Mouse (Mus musculus): ENCODE data around the gene Pam.

Gene Pam

GRCm38 (mm10) chr1:98079640-98080039, 15.8 kb downstream of the Pam start:
- DNase-seq (ENCODE audit: low spot score) = no peak

- DNase-seq (ENCODE audit: low spot score) = no peak
These were observed 16.7 kb downstream of the Pam start for GRCm38 (mm10) chr1:98078735-98079134.

DNA sequence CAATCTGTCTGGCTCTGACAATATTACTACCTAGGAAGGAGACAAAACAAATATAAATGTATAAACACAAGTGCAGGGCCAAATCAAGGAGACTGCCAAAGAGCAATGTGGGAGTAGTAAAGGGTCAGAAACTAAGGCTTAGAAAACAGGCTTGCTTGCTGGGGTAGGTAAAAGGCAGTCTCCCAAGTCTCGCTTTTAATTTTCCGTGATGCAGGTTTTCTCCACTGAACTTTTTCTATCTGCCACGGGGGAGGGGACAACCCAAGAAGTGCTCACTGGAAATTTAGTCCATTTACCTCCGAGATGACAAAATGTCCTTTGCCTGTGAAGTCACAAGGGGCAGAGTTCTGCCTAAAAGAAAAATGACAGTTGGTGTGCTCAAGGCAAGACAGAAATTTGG, 21.6 kb downstream of the Pam start:
- no peak for DNase-seq (ENCODE audit: low spot score)

DNA sequence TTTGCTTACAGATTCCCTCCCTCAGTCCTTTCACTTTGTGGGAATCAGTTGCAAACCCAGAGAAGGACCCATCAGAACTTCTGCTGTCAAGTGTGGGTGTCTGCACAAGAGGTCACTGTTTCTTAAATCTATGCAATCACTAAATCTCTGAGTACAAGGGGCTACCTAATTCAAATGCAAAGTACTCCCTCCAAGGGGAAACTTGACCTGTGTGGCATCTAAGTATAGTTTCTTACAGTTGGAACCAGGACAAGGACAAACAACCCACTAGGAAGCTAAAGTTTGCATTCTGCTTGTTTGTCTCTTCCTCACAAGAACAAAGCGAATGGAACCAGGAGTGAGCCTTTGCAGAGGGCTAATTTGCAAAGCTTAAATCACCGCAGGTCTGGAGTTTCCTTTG, 22.3 kb downstream of the Pam start:
- no peak for DNase-seq (ENCODE audit: low spot score)

GRCm38 (mm10) chr1:98072045-98072444, 23.4 kb downstream of the Pam start:
- peak; percentile 71 for DNase-seq (ENCODE audit: low spot score)

- no peak for DNase-seq (ENCODE audit: low spot score)
These were observed 24.0 kb downstream of the Pam start for GRCm38 (mm10) chr1:98071436-98071835.

DNA sequence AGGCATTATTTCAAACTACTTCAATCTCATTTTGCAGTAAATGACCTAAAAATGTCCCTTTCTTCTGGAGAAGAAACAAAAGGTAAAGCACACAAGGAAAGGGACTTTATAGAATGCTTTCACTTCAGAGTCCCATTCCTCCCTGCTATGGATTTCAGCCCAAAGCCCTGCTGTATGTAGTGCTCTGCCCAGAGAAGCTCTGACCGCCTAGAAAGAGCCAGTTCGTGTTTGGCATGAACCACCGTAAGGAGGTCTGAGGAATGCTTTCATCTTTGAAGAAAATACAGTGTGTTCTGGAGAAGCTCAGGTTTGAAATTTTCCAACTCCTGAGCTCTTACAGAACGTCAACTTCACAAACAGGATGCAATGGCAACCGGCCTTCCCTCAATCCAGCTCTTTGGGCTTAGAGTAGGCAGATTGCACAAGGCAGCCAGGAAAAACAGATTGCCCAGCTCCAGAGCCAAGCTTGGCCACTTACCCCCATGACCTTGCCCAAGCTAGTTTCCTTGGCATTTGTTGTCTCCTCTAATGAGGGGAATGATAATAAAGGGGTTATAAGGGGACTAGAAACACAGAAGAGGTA, 24.6 kb downstream of the Pam start:
- DNase-seq (ENCODE audit: low spot score) = no peak

- DNase-seq (ENCODE audit: low spot score) = no peak
These were observed 27.3 kb downstream of the Pam start for GRCm38 (mm10) chr1:98068177-98068576.

GRCm38 (mm10) chr1:98062074-98062473, 33.4 kb downstream of the Pam start:
- no peak for DNase-seq (ENCODE audit: low spot score)

DNA sequence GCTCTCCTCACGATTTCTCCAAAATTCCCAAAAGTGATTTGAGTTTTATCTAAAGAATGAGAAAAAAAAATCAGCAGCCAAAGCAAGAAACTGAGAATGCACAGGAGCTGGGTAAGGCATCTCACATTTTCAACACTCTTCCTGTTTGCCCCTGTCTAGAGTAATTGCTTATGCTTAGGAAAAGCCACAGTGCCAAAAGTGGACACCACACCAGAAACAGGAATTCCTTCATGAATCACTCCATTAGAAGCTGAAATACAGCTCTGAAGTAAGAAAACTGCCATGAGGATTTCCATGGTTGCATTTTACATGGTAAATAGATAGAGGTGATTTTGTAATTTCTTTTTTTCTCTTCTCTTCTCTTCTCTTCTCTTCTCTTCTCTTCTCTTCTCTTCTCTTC, 36.0 kb downstream of the Pam start:
- no peak for DNase-seq (ENCODE audit: low spot score)

DNA sequence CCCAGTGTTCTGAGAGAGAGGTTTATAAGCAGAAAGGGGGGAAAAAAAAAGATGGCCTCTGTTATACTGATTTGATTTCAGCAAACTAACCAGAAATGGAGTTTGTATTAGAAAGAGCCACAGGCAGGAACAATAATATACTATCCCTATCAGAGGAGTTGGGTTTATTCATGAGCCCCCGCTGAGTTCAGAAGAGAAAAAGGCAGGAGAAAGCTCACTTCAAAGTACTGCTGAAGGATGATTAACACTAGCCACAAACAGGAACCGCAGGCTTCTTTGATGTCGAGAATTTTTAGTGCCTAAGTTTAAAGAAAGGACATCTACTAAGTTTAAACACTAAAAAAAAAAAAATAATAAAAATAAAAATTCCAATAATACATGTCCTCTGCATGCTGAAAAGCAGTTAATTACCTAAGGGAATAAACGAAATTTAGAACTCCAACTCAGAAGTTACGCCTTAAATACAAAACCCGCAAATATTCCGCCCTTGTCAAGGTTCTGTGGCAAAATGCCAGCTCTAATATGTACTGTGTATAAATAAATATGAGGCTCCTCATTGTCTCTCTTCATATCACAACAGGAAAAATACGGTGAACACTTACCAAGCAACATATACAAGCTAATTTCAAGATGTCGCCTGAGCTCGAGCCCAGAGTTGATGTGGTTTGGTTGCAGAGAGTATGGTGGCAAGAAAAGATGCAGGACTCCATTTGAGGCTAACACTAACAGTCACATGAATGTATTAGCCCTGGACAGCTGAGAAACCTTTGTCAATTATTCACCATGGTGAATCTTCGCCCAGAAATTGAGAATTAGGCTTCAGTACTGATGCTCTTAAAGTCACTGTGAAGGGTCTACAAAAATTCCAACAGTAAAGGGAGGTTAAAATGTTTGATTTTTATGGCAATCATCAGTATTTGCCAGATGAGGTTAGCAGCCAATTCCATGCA, 38.2 kb downstream of the Pam start:
- DNase-seq (ENCODE audit: low spot score) = no peak

GRCm38 (mm10) chr1:98056277-98056676, 39.2 kb downstream of the Pam start:
- DNase-seq (ENCODE audit: low spot score) = no peak

- no peak for DNase-seq (ENCODE audit: low spot score)
These were observed 39.9 kb downstream of the Pam start for GRCm38 (mm10) chr1:98055591-98055990.

DNA sequence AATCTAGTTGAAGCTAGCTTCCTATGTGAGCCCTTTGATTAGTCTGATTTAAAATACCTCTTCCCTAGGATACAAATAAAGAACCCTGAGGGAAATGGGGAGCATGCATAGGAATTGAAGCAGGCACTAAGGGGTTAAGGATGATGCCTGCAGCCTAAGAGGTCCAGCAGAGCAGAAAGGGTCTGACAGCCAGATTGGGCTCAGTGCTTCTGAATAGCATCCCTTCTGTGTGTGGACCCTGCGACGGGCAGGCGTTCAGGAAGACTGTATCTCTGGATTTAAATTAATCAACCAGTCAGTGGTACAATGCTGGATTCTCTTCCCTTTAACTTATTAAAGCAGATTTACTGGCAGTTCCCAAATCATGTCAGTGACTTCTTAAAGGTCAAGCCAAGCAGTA, 41.5 kb downstream of the Pam start:
- peak; percentile 58 for DNase-seq (ENCODE audit: low spot score)

DNA sequence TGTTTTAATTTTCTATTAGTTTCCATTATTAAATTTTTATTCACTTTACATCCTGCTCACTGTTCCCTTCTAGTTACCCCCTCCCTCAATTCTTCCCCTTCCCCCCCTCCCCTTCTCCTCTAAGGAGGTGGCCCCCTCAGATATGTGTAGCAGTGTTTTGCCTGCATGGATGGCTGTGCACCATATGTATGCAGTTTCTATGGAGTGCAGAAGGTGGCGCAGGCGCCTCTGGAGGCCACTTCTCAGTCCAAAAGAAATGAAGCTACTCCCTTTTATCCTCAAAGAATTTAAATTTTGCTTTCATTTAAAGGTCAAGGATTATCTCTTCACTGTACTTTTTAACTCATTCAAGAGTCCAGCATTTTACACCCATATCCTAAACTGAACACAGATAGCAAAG, 42.0 kb downstream of the Pam start:
- DNase-seq (ENCODE audit: low spot score) = no peak

GRCm38 (mm10) chr1:98052775-98053174, 42.7 kb downstream of the Pam start:
- no peak for DNase-seq (ENCODE audit: low spot score)

- peak; percentile 52 for DNase-seq (ENCODE audit: low spot score)
These were observed 44.4 kb downstream of the Pam start for GRCm38 (mm10) chr1:98051039-98051438.

- DNase-seq (ENCODE audit: low spot score) = no peak
These were observed 45.7 kb downstream of the Pam start for GRCm38 (mm10) chr1:98049756-98050155.

- peak; percentile 32 for DNase-seq (ENCODE audit: low spot score)
These were observed 47.1 kb downstream of the Pam start for GRCm38 (mm10) chr1:98048218-98048801.

GRCm38 (mm10) chr1:98047284-98048217, 47.9 kb downstream of the Pam start:
- peak; percentile 77 for DNase-seq (ENCODE audit: low spot score)

GRCm38 (mm10) chr1:98042425-98042824, 53.0 kb downstream of the Pam start:
- no peak for DNase-seq (ENCODE audit: low spot score)

DNA sequence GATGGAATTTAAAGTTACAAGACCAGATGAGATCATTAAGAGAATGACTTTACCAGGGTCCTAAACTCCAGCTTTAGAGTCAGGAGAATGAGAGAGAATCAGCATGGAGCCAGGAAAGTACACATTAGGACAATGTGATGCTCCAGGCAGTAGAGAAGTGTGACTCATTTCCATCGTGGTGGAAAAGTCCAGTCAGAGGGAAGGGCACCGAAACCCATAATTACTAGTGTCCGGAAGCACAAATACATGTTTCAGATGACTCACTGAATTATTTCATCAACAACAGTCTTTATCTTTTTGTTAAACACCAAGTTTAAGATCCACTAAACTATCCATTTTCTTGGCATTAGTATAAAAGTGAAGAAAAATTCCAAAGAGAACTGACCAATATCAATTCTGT, 57.2 kb downstream of the Pam start:
- DNase-seq (ENCODE audit: low spot score) = no peak

All from embryo, embryonic 10.5 days (tissue).